Mouse (Mus musculus): ENCODE results near the gene Phc2. TPM values are rescaled to one million over a fixed set of nuclear protein-coding genes. Genes with fewer than 3 reads are reported as not detected.

Gene Phc2
- polyA plus RNA-seq, 1 experiment from 2014 or later, result 4.2 TPM

- H3K4me1 ChIP-seq (ENCODE audit: control insufficient read depth, low read depth, low read length), result no peaks in the 10 kb centered on the region; the same call in 1 of the 2 replicates
- no peak for ATAC-seq (ENCODE audit: low read depth)
- no peaks in the 10 kb centered on the region for H3K9me3 ChIP-seq (replicated peaks; ENCODE audit: control insufficient read depth, low read length)
- WGBS (ENCODE audit: insufficient replicate concordance), result 50% methylated on average over 15 of the region's 15 CpGs
- no peaks in the 10 kb centered on the region for H3K27me3 ChIP-seq (ENCODE audit: control insufficient read depth, insufficient read depth, low read depth, low read length)
- no peaks in the 10 kb centered on the region for H3K36me3 ChIP-seq (ENCODE audit: control insufficient read depth, insufficient read depth)
- no peak overlapping the region for H3K4me2 ChIP-seq (ENCODE audit: low read depth, low read length)
- H3K27ac ChIP-seq (ENCODE audit: low read length), result no peak overlapping the region
- no peak overlapping the region for H3K9ac ChIP-seq (ENCODE audit: low read depth, low read length)
- no peak overlapping the region for H3K4me3 ChIP-seq (ENCODE audit: low read depth, low read length)
Measured at GRCm38 (mm10) chr4:128692149-128692925, 37.8 kb downstream of the Phc2 start.

- Histone ChIP-seq H3K9ac (ENCODE audit: low read depth, low read length) (no peak overlapping the region), H3K27ac (ENCODE audit: low read length) (no peak overlapping the region), H3K4me1 (ENCODE audit: control insufficient read depth, low read depth, low read length) (no peaks in the 10 kb centered on the region; the same call in 1 of the 2 replicates), H3K4me2 (ENCODE audit: low read depth, low read length) (no peak overlapping the region), H3K4me3 (ENCODE audit: low read depth, low read length) (no peak overlapping the region), H3K9me3 (replicated peaks; ENCODE audit: control insufficient read depth, low read length) (no peaks in the 10 kb centered on the region), H3K27me3 (ENCODE audit: control insufficient read depth, insufficient read depth, low read depth, low read length) (no peaks in the 10 kb centered on the region), H3K36me3 (ENCODE audit: control insufficient read depth, insufficient read depth) (no peaks in the 10 kb centered on the region)
- ATAC-seq (ENCODE audit: low read depth), result no peak
- WGBS (ENCODE audit: insufficient replicate concordance), result 50% methylated on average over 5 of the region's 5 CpGs
Measured at GRCm38 (mm10) chr4:128693207-128693606, 38.7 kb downstream of the Phc2 start.

DNA sequence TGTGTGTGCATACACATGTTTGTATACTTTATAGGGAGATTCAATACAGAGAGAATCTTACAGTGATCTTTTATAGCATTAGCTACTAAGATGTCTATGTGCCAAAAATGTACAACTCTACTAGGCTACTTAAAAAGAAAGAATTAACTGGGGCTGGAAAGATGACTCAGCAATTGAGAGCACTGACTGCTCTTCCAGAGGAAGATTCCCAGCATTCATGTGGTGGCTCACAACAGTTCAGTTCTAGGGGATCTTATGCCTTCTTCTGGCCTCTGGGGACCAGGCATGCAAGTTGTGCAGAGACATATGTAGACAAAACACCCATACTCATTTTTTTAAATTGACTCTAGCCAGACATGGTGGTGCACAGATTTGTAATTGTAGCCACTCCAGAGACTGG lies 39.8 kb downstream of the Phc2 start:
- H3K4me3 ChIP-seq (ENCODE audit: low read depth, low read length), result no peak overlapping the region
- H3K9me3 ChIP-seq (replicated peaks; ENCODE audit: control insufficient read depth, low read length), result no peaks in the 10 kb centered on the region
- H3K27ac ChIP-seq (ENCODE audit: low read length), result no peak overlapping the region
- ATAC-seq (ENCODE audit: low read depth), result no peak
- H3K9ac ChIP-seq (ENCODE audit: low read depth, low read length), result no peak overlapping the region
- no peak overlapping the region for H3K4me2 ChIP-seq (ENCODE audit: low read depth, low read length)
- H3K4me1 ChIP-seq (ENCODE audit: control insufficient read depth, low read depth, low read length), result no peaks in the 10 kb centered on the region; the same call in 1 of the 2 replicates
- H3K27me3 ChIP-seq (ENCODE audit: control insufficient read depth, insufficient read depth, low read depth, low read length), result no peaks in the 10 kb centered on the region
- H3K36me3 ChIP-seq (ENCODE audit: control insufficient read depth, insufficient read depth), result no peaks in the 10 kb centered on the region

- no peaks in the 10 kb centered on the region; the same call in 1 of the 2 replicates for H3K4me1 ChIP-seq (ENCODE audit: control insufficient read depth, low read depth, low read length)
- ATAC-seq (ENCODE audit: low read depth), result no peak
- H3K27ac ChIP-seq (ENCODE audit: low read length), result no peak overlapping the region
- no peaks in the 10 kb centered on the region for H3K36me3 ChIP-seq (ENCODE audit: control insufficient read depth, insufficient read depth)
- 73% methylated on average over 7 of the region's 7 CpGs for WGBS (ENCODE audit: insufficient replicate concordance)
- H3K9ac ChIP-seq (ENCODE audit: low read depth, low read length), result no peak overlapping the region
- no peak overlapping the region for H3K4me3 ChIP-seq (ENCODE audit: low read depth, low read length)
- no peaks in the 10 kb centered on the region for H3K27me3 ChIP-seq (ENCODE audit: control insufficient read depth, insufficient read depth, low read depth, low read length)
- no peak overlapping the region for H3K4me2 ChIP-seq (ENCODE audit: low read depth, low read length)
- H3K9me3 ChIP-seq (replicated peaks; ENCODE audit: control insufficient read depth, low read length), result no peaks in the 10 kb centered on the region
Measured at GRCm38 (mm10) chr4:128695149-128695548, 40.6 kb downstream of the Phc2 start.

DNA sequence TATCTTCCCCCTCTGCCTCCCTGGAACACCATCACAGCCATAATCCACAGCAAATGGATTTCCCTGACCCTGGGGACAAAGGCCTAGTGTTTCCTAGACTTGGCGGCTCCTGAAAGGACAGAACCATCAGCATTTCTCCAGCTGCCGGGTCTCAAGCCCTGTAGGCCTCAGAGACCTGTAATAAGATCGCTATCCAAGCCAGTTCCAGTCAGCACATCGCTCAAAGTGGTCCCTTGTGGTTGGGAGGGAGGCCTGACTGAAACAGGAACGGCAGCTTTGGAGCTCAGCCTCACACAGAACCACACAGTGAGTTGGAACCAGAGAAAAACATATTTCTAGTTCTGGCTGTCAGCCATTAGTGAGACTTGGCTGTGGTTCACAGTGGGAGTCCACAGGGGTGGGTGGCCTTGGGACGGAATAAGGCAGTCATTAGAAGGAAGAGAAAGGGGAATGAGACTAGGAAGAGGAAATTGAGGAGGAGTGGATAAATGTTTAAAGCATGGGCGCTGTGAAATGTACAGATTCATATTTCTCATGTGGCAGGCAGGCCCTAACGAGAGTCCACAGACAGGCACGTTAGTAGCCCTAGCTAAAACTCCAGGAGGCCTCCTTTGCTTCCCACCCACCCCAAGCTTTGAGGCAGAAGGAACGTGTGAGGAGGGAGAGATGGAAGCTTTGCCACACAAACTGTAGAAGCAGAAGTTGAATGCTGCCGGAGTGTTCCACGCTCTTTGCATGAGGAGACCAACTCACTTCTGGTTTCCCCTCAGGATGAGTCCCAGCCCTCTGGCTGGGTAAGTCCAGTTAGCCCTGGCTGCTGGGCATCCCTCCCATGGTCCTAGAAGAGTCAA lies 43.7 kb downstream of the Phc2 start:
- H3K4me3 ChIP-seq (ENCODE audit: low read depth, low read length), result no peak overlapping the region
- H3K9me3 ChIP-seq (replicated peaks; ENCODE audit: control insufficient read depth, low read length), result no peaks in the 10 kb centered on the region
- no peaks in the 10 kb centered on the region for H3K36me3 ChIP-seq (ENCODE audit: control insufficient read depth, insufficient read depth)
- 49% methylated on average over 12 of the region's 12 CpGs for WGBS (ENCODE audit: insufficient replicate concordance)
- H3K4me2 ChIP-seq (ENCODE audit: low read depth, low read length), result no peak overlapping the region
- no peaks in the 10 kb centered on the region; the same call in 1 of the 2 replicates for H3K4me1 ChIP-seq (ENCODE audit: control insufficient read depth, low read depth, low read length)
- H3K9ac ChIP-seq (ENCODE audit: low read depth, low read length), result no peak overlapping the region
- no peak for ATAC-seq (ENCODE audit: low read depth)
- H3K27me3 ChIP-seq (ENCODE audit: control insufficient read depth, insufficient read depth, low read depth, low read length), result no peaks in the 10 kb centered on the region
- no peak overlapping the region for H3K27ac ChIP-seq (ENCODE audit: low read length)

DNA sequence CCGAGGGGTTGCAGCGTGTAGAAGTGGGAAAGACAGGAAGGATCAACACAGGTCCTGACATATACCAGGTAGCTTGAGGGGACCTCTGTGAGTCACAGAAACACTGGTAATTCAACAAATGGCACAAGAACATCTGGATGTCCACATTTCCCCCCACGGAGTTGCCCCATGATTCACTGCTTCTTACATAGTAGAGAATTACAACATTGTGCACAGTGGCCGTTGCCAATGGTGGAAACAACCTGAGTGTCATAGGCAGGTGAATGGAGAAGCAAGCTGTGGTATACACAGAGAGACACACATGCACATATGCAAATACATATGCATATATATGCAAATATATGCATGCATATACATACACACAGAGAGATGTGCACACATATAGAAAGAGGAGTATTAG lies 45.4 kb downstream of the Phc2 start:
- ATAC-seq (ENCODE audit: low read depth), result no peak
- no peak overlapping the region for H3K9ac ChIP-seq (ENCODE audit: low read depth, low read length)
- no peak overlapping the region for H3K4me3 ChIP-seq (ENCODE audit: low read depth, low read length)
- 53% methylated on average over 4 of the region's 4 CpGs for WGBS (ENCODE audit: insufficient replicate concordance)
- no peaks in the 10 kb centered on the region for H3K36me3 ChIP-seq (ENCODE audit: control insufficient read depth, insufficient read depth)
- H3K27me3 ChIP-seq (ENCODE audit: control insufficient read depth, insufficient read depth, low read depth, low read length), result no peaks in the 10 kb centered on the region
- H3K4me2 ChIP-seq (ENCODE audit: low read depth, low read length), result no peak overlapping the region
- H3K9me3 ChIP-seq (replicated peaks; ENCODE audit: control insufficient read depth, low read length), result no peaks in the 10 kb centered on the region
- no peaks in the 10 kb centered on the region; the same call in 1 of the 2 replicates for H3K4me1 ChIP-seq (ENCODE audit: control insufficient read depth, low read depth, low read length)
- H3K27ac ChIP-seq (ENCODE audit: low read length), result no peak overlapping the region

DNA sequence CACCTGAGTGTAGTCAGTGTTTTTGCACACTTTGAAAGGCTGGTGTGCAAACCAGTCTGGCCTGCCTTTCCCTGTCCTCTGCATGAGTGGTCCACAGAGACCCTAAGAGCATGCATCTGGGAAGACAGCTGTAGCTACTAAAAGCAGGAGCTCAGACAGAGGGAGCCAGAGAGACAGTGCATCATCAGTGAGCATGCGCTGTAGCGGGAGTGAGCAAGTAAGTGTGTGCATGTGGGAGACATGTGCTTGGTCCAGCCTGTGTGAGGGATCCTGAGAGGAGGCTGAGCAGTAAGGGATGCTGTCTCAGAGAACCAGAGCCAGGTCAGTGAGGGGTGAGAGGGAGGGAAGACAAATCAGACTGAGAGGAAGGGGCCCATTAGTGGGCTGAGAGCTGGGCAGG lies 46.0 kb downstream of the Phc2 start:
- 64% methylated on average over 2 of the region's 2 CpGs for WGBS (ENCODE audit: insufficient replicate concordance)
- H3K36me3 ChIP-seq (ENCODE audit: control insufficient read depth, insufficient read depth), result no peaks in the 10 kb centered on the region
- H3K4me1 ChIP-seq (ENCODE audit: control insufficient read depth, low read depth, low read length), result no peaks in the 10 kb centered on the region
- H3K4me3 ChIP-seq (ENCODE audit: low read depth, low read length), result no peak overlapping the region
- no peak overlapping the region for H3K9ac ChIP-seq (ENCODE audit: low read depth, low read length)
- H3K27me3 ChIP-seq (ENCODE audit: control insufficient read depth, insufficient read depth, low read depth, low read length), result no peaks in the 10 kb centered on the region
- no peak for ATAC-seq (ENCODE audit: low read depth)
- H3K4me2 ChIP-seq (ENCODE audit: low read depth, low read length), result no peak overlapping the region
- no peak overlapping the region for H3K27ac ChIP-seq (ENCODE audit: low read length)
- no peaks in the 10 kb centered on the region for H3K9me3 ChIP-seq (replicated peaks; ENCODE audit: control insufficient read depth, low read length)

DNA sequence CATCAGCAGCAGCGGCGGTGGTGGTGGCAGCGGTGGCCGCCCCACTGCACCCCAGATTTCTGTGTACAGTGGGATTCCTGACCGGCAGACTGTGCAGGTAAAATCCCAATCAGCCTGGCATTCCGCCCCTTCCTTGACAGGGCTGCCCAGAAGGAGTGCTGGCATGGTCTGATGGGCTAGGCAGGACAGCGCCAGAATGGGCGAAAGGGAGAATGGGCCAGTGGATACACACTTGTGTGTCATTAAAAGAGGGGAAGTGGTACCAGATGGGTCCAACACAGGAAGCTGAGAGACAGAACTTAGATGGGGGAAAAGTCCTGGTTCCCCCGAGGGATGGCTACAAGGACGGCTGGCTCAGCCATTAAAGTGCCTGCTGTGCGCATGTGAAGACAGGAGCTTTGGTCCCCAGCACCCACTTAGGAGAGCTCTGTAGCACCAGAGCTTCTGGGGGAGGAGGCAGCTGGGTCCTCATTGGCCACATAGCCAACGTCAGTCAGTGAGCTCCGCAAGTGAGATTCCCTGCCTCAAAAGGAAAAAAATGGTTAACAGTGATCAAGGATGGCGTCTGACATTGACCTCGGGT lies 50.7 kb downstream of the Phc2 start:
- peaks cover 10% of the 10 kb centered on the region; the same call in 1 of the 2 replicates for H3K4me1 ChIP-seq (ENCODE audit: control insufficient read depth, low read depth, low read length)
- no peak for ATAC-seq (ENCODE audit: low read depth)
- no peak overlapping the region for H3K9ac ChIP-seq (ENCODE audit: low read depth, low read length)
- no peak overlapping the region for H3K27ac ChIP-seq (ENCODE audit: low read length)
- no peak overlapping the region for H3K4me3 ChIP-seq (ENCODE audit: low read depth, low read length)
- no peak overlapping the region for H3K4me2 ChIP-seq (ENCODE audit: low read depth, low read length)
- peaks cover 3% of the 10 kb centered on the region; the same call in 1 of the 2 replicates for H3K27me3 ChIP-seq (ENCODE audit: control insufficient read depth, insufficient read depth, low read depth, low read length)
- no peaks in the 10 kb centered on the region for H3K36me3 ChIP-seq (ENCODE audit: control insufficient read depth, insufficient read depth)
- WGBS (ENCODE audit: insufficient replicate concordance), result 71% methylated on average over 15 of the region's 15 CpGs
- H3K9me3 ChIP-seq (replicated peaks; ENCODE audit: control insufficient read depth, low read length), result no peaks in the 10 kb centered on the region

Data from liver, embryonic 16.5 days (tissue).